Mouse (Mus musculus) gastrocnemius, postnatal 36 days (tissue): ENCODE results near the gene Zbtb45. TPM values are rescaled to one million over a fixed set of nuclear protein-coding genes. Genes with fewer than 3 reads are reported as not detected.

Experiments
- DNase-seq, 2 experiments: peaks; one replicate each; pipeline ENCODE4 v3.0.0; 2022
- intact Hi-C: fragments of 180-260 bp; cut with DNase I; formaldehyde crosslinking; loops from one replicate; pipeline ENCODE4 v1.15.1; 2025
- total RNA-seq, 2 experiments: library from RNA; stranded (reverse); gene quantifications; 2 replicates each; pipeline ENCODE4 v1.2.3; 2021

Gene Zbtb45
- total RNA-seq, 2 experiments from 2014 or later = 3.9 to 4.0 TPM

DNA sequence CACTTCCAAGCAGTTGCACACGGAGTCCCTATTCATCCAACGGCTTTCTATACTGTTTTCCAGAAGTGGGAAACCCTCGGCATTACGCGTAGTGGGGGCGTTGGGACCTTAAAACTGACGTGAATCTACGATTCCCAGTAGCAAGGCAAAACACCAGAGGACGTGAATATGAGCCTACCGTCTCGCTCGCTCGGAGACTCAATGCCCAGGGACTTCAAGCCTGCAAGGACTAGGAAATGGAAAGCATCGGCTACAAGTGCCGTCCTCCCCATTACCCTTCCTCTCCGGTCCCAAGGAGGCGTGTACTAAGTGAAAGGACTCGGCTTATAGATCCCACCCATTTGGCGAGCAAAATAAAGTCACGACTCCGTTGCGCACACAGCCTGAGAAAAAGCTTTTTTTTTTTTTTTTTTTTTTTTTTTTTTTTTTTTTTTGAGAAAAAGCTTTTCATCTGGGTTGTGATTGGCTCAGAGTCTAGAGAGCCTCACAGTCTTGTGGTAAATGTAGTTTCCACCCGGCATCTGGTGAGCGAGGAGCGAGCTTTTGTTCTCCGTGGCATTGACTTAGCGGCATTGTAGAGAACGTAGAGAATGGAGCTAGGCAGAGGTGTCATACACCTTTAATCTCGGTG lies 48.2 kb downstream of the Zbtb45 start:
- peak in 1 of 2 experiments; percentile 26 for DNase-seq
- intact Hi-C loops = loop anchor here (5.0 kb wide), 1 partner anchor 34 kb away; the partner anchor contains the start of gene Rnf225

DNA sequence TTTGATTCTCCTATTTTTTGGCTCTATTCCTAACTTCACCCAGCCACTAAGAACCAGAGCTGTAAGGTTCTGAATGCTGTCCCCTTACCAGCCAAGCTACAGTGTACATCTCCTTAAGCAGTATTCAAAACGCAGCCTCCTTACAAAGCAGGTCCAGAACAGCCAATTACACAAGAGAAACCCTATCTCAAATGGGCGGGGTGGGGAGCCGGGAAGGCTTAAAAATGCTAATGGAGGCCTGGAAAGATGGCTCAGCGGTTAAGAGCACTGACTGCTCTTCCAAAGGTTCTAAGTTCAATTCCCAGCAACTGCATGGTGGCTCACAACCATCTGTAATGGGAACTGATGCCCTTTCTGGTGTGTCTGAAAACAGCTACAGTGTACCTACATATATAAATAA lies 50.1 kb downstream of the Zbtb45 start:
- intact Hi-C loops = loop anchor here (5.0 kb wide), 1 partner anchor 32 kb away; the partner anchor contains the start of gene Rnf225
- no peak for DNase-seq

DNA sequence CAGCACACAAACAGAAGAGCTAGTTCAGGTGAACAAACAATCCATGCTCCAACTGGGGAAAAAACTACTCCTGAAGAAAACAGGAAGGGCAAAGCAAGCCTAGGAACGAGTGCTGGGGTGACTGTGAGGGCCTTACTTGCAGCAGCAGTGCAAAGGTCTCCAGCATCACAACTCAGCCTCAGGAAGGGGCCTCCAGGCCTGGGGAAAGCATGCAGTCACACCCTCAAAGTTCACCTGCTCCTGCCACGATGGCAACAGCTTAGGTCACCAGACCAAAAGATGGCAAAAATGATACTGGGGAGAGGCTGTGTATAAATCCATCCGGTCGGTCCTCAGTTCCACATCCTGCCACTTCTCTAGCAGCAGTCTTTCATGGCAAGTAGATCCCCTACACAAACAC lies 50.9 kb downstream of the Zbtb45 start:
- intact Hi-C loops = no loop called here
- DNase-seq = no peak

DNA sequence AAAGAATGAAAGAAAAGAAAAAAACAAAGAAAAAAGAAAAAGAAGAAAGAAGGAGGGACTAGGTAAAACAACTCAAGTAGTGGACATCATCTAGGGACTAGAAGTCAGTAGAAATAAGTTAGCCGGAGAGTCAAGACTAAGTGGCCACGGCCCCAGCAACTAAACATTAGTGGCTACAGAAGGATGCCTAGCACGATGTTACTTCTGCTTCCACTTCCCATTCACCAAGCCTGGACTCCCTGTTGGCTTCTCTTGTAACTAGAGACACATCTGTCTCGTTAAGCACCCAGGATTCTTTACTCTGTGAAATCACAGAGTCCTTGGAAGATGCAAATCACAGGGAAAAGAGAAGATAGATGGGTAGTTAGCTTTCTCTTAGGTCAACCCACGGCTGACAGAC lies 52.3 kb downstream of the Zbtb45 start:
- DNase-seq = no peak
- intact Hi-C loops = no loop called here

DNA sequence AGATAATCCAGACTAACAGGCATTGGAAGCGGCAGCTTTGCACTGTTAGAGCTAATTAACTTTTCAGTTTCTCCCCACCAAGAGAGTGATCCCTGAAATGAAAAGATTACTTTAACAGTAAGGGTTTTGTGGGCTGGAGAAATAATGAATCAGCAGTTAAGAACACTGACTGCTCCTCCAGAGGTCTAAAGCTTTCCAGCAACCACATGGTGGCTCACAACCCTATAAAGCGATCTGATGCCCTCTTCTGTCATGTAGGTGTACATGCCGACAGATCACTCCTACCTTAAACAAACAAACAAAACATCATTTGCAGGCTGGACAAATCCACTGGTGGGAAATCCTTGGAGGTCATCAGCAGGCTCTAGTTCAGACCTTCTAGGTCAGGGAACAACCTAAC lies 54.9 kb downstream of the Zbtb45 start:
- no peak for DNase-seq
- intact Hi-C loops = no loop called here

Other genes with a start within 250 kb of the Zbtb45 start
- gene Zscan18, start 206.4 kb downstream of the Zbtb45 start, total RNA-seq = under 1 TPM; 0.87 to 0.91 TPM
- gene Zfp329, start 191.2 kb downstream of the Zbtb45 start, total RNA-seq = 1 to 10 TPM; 3.6 to 4.3 TPM
- 1 to 10 TPM; 6.4 to 8.2 TPM for gene Zfp110, start 175.3 kb downstream of the Zbtb45 start, total RNA-seq
- 1 to 10 TPM; 1.3 to 2.0 TPM for gene Zfp128, start 128.9 kb downstream of the Zbtb45 start, total RNA-seq
- 1 to 10 TPM; 2.4 to 2.8 TPM for gene Zscan22, start 112.2 kb downstream of the Zbtb45 start, total RNA-seq
- 100 to 1,000 TPM; 473 to 557 TPM for gene Rps5, start 87.7 kb downstream of the Zbtb45 start, total RNA-seq
- under 1 TPM; 0.22 to 0.51 TPM for gene Rnf225, start 82.6 kb downstream of the Zbtb45 start, total RNA-seq
- gene Zfp324, start 44.2 kb downstream of the Zbtb45 start, total RNA-seq = 1 to 10 TPM; 1.7 to 2.2 TPM
- gene Zfp446, start 32.2 kb downstream of the Zbtb45 start, total RNA-seq = 1 to 10 TPM; 1.7 to 2.5 TPM
- not detected for gene Slc27a5, start 11.8 kb downstream of the Zbtb45 start, total RNA-seq
- 10 to 100 TPM; 62.1 to 63.2 TPM for gene Trim28, start 10.9 kb downstream of the Zbtb45 start, total RNA-seq
- 10 to 100 TPM; 68.7 to 83.7 TPM for gene Chmp2a, start 24.8 kb upstream of the Zbtb45 start, total RNA-seq
- gene Ube2m, start 28.2 kb upstream of the Zbtb45 start, total RNA-seq = 100 to 1,000 TPM; 131 TPM
- gene Mzf1, start 44.7 kb upstream of the Zbtb45 start, total RNA-seq = under 1 TPM; 0.57 to 0.74 TPM
- not detected for gene Vmn1r85, start 85.1 kb upstream of the Zbtb45 start, total RNA-seq
- not detected for gene Vmn1r86, start 109.9 kb upstream of the Zbtb45 start, total RNA-seq
- not detected for gene Vmn1r87, start 130.1 kb upstream of the Zbtb45 start, total RNA-seq
- gene Vmn1r88, start 149.5 kb upstream of the Zbtb45 start, total RNA-seq = under 1 TPM in 1 of 2 experiments, not detected in 1; 0.13 TPM
- gene Vmn1r89, start 203.0 kb upstream of the Zbtb45 start, total RNA-seq = not detected